Mouse (Mus musculus) neural tube, embryonic 14.5 days (tissue): ENCODE measurements at regions not wholly inside any gene's neighbourhood (a gene's known extent, or its start where the extent isn't known, plus 50 kb on each side); places are given as distances from the start of the nearest gene placed in this dataset.
"Not testable (repeated sequence)": the region's sequence is repeated elsewhere in the genome, so short reads cannot be mapped to it uniquely, and the experiment has no call there.

Source experiments
- ATAC-seq: fragments of 200-750 bp; cut with Nextera tagmentation; 2 replicates; pipeline ENCODE4 v1.8.0; 2017; ENCODE audit warnings: low read depth, mild to moderate bottlenecking, moderate TSS enrichment, moderate library complexity
- H3K27ac ChIP-seq: fragments of 300-500 bp; sonication (generic); 2 replicates; pipeline ENCODE4 v1.5.1; 2014; ENCODE audit warnings: low read depth, mild to moderate bottlenecking, control low read depth, low read length, moderate library complexity, mixed read lengths
- H3K27me3 ChIP-seq: fragments of 300-500 bp; sonication (generic); 2 replicates; pipeline ENCODE4 v1.6.1; 2014; ENCODE audit warnings: low read length; ENCODE audit not compliant: control insufficient read depth, insufficient read depth
- H3K36me3 ChIP-seq: fragments of 300-500 bp; sonication (generic); 2 replicates; pipeline ENCODE4 v1.6.1; 2014; ENCODE audit warnings: low read length, mixed read lengths; ENCODE audit not compliant: control insufficient read depth, insufficient read depth
- H3K4me1 ChIP-seq: fragments of 300-500 bp; sonication (generic); 2 replicates; pipeline ENCODE4 v1.6.1; 2014; ENCODE audit warnings: low read length; ENCODE audit not compliant: control insufficient read depth, insufficient read depth
- H3K4me2 ChIP-seq: fragments of 300-500 bp; sonication (generic); 2 replicates; pipeline ENCODE4 v1.6.1; 2014; ENCODE audit warnings: mild to moderate bottlenecking, low read depth, low read length, control low read depth
- H3K4me3 ChIP-seq: fragments of 300-500 bp; sonication (generic); 2 replicates; pipeline ENCODE4 v1.5.1; 2014; ENCODE audit warnings: low read depth, low read length, control low read depth, mixed read lengths
- H3K9ac ChIP-seq: fragments of 300-500 bp; sonication (generic); replicated peaks from 2 replicates; pipeline ENCODE4 v1.6.1; 2014; ENCODE audit warnings: low read depth, mild to moderate bottlenecking, control low read depth, low read length, mixed read lengths
- H3K9me3 ChIP-seq: fragments of 300-500 bp; sonication (generic); 2 replicates; pipeline ENCODE4 v1.6.1; 2016; ENCODE audit warnings: low read length; ENCODE audit not compliant: control insufficient read depth
- WGBS: fragments of 180-500 bp; shearing (Covaris S2); extraction: QIAGEN DNeasy Blood & Tissue Kit; methylation state at CpG from one replicate; pipeline ENCODE4 v1.1.7; 2014; 5-methylcytosine and 5-hydroxymethylcytosine counted together

- Histone ChIP-seq H3K27me3 (no peaks in the 10 kb centered on the region), H3K9ac (no peak overlapping the region), H3K9me3 (no peaks in the 10 kb centered on the region), H3K4me1 (no peaks in the 10 kb centered on the region), H3K36me3 (no peaks in the 10 kb centered on the region), H3K4me3 (no peak overlapping the region), H3K27ac (no peak overlapping the region), H3K4me2 (no peak overlapping the region)
- no peak for ATAC-seq
- 27% methylated on average over 2 of the region's 2 CpGs for WGBS
Measured at GRCm38 (mm10) chr14:92622953-92623352, 1267.5 kb downstream of the Pcdh9 start.

GRCm38 (mm10) chr14:92615605-92616004, 1274.9 kb downstream of the Pcdh9 start:
- ATAC-seq = no peak
- H3K36me3 ChIP-seq = no peaks in the 10 kb centered on the region
- no peaks in the 10 kb centered on the region for H3K27me3 ChIP-seq
- no peak overlapping the region for H3K4me3 ChIP-seq
- no peaks in the 10 kb centered on the region for H3K9me3 ChIP-seq
- no peaks in the 10 kb centered on the region for H3K4me1 ChIP-seq
- H3K27ac ChIP-seq = no peak overlapping the region
- WGBS = 99% methylated on average over 4 of the region's 4 CpGs
- no peak overlapping the region for H3K9ac ChIP-seq
- no peak overlapping the region for H3K4me2 ChIP-seq

DNA sequence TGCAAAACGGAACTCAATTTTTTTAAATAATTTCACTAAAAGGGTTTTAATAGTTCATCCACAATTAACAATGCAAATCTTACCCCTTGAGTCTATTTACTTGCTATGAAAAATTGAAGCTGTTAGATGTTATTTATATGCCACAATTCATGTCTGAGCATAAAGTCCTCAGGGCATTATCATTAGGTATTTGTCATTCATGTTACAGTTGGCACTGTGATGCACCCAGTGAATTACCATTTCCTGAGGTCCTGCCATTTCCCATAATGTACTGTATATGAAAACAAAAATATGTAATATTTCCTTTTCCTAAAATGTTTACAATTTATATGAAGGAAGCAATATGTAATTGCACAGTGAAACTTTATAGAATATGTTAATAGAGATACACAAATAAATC, 1296.8 kb downstream of the Pcdh9 start:
- Histone ChIP-seq H3K4me3 (no peak overlapping the region), H3K27ac (no peak overlapping the region), H3K4me1 (no peaks in the 10 kb centered on the region), H3K4me2 (no peak overlapping the region), H3K36me3 (no peaks in the 10 kb centered on the region), H3K9ac (no peak overlapping the region), H3K9me3 (no peaks in the 10 kb centered on the region), H3K27me3 (no peaks in the 10 kb centered on the region)
- no peak for ATAC-seq
- 49% methylated on average over 1 of the region's 1 CpGs for WGBS

GRCm38 (mm10) chr14:92591592-92592198, 1298.8 kb downstream of the Pcdh9 start:
- Histone ChIP-seq H3K4me1 (no peaks in the 10 kb centered on the region), H3K36me3 (no peaks in the 10 kb centered on the region), H3K4me2 (no peak overlapping the region), H3K9me3 (no peaks in the 10 kb centered on the region), H3K27me3 (no peaks in the 10 kb centered on the region), H3K27ac (no peak overlapping the region), H3K9ac (no peak overlapping the region), H3K4me3 (no peak overlapping the region)
- ATAC-seq = peak; percentile 31; the same call in 1 of the 2 replicates
- 35% methylated on average over 7 of the region's 7 CpGs for WGBS

DNA sequence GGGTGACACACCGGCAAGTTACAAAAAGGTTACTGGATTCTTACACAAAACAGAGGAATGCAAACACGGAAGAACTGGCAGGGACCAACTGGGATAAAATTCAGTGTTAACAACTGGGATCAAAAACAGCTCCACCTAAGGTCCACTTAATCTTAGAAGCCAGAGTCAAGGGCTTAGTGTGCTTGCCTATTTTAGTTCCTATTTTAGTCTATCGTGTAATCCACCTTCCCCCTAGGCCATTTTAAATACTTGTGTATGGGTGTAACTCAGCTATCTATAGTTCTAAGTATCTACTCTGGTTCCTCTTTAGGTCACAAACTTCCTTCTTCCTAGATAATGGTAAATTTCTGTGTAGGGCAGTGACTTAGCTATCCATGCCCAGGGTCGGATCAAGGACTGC, 1302.2 kb downstream of the Pcdh9 start:
- WGBS = 97% methylated on average over 4 of the region's 4 CpGs
- H3K4me1 ChIP-seq, H3K9ac ChIP-seq, H3K9me3 ChIP-seq, H3K36me3 ChIP-seq, H3K4me3 ChIP-seq, H3K4me2 ChIP-seq, H3K27ac ChIP-seq, ATAC-seq, H3K27me3 ChIP-seq: not testable (repeated sequence)

GRCm38 (mm10) chr14:92566986-92567385, 1323.5 kb downstream of the Pcdh9 start:
- 63% methylated on average over 2 of the region's 2 CpGs for WGBS
- no peak for ATAC-seq
- no peak overlapping the region for H3K4me2 ChIP-seq
- no peaks in the 10 kb centered on the region for H3K27me3 ChIP-seq
- H3K4me3 ChIP-seq = no peak overlapping the region
- H3K36me3 ChIP-seq = no peaks in the 10 kb centered on the region
- H3K27ac ChIP-seq = no peak overlapping the region
- H3K9me3 ChIP-seq = no peaks in the 10 kb centered on the region
- H3K4me1 ChIP-seq = no peaks in the 10 kb centered on the region
- H3K9ac ChIP-seq = no peak overlapping the region
